Mouse (Mus musculus): ENCODE data around the gene Eif4enif1. TPM values are rescaled to one million over a fixed set of nuclear protein-coding genes. Genes with fewer than 3 reads are reported as not detected.

The Eif4enif1 gene
- polyA plus RNA-seq, 1 experiment from 2014 or later = 55.3 TPM

GRCm38 (mm10) chr11:3242395-3242794 is 40.2 kb downstream of the Eif4enif1 start:
- no peak overlapping the region for H3K9ac ChIP-seq
- H3K36me3 ChIP-seq = peaks cover 97% of the 10 kb centered on the region
- no peak overlapping the region for H3K4me3 ChIP-seq (replicated peaks)
- no peaks in the 10 kb centered on the region for H3K4me1 ChIP-seq
- H3K4me2 ChIP-seq = no peak overlapping the region
- no peak overlapping the region for H3K27ac ChIP-seq
- no peaks in the 10 kb centered on the region for H3K9me3 ChIP-seq (replicated peaks)
- no peaks in the 10 kb centered on the region for H3K27me3 ChIP-seq
- ATAC-seq (replicated peaks; ENCODE audit: low FRiP score) = no peak
- WGBS = 95% methylated on average over 7 of the region's 7 CpGs

- no peak for ATAC-seq (replicated peaks; ENCODE audit: low FRiP score)
- no peaks in the 10 kb centered on the region for H3K9me3 ChIP-seq (replicated peaks)
- H3K27me3 ChIP-seq = no peaks in the 10 kb centered on the region
- no peaks in the 10 kb centered on the region for H3K4me1 ChIP-seq
- H3K9ac ChIP-seq = no peak overlapping the region
- H3K4me2 ChIP-seq = no peak overlapping the region
- WGBS = 86% methylated on average over 4 of the region's 4 CpGs
- H3K27ac ChIP-seq = no peak overlapping the region
- peaks cover 97% of the 10 kb centered on the region for H3K36me3 ChIP-seq
- no peak overlapping the region for H3K4me3 ChIP-seq (replicated peaks)
Observed at GRCm38 (mm10) chr11:3243771-3244170, 41.6 kb downstream of the Eif4enif1 start.

GRCm38 (mm10) chr11:3247387-3247786 is 45.2 kb downstream of the Eif4enif1 start:
- Histone ChIP-seq H3K27ac (no peak overlapping the region), H3K9ac (no peak overlapping the region), H3K4me3 (replicated peaks) (no peak overlapping the region), H3K36me3 (peaks cover 98% of the 10 kb centered on the region), H3K4me2 (no peak overlapping the region), H3K9me3 (replicated peaks) (no peaks in the 10 kb centered on the region), H3K27me3 (no peaks in the 10 kb centered on the region), H3K4me1 (no peaks in the 10 kb centered on the region)
- WGBS = 95% methylated on average over 2 of the region's 2 CpGs
- ATAC-seq (replicated peaks; ENCODE audit: low FRiP score) = no peak

GRCm38 (mm10) chr11:3259537-3259936 is 57.3 kb downstream of the Eif4enif1 start:
- Histone ChIP-seq H3K4me3 (replicated peaks) (no peak overlapping the region), H3K4me2 (no peak overlapping the region), H3K4me1 (peaks cover 7% of the 10 kb centered on the region), H3K27me3 (no peaks in the 10 kb centered on the region), H3K9ac (no peak overlapping the region), H3K36me3 (peaks cover 93% of the 10 kb centered on the region), H3K27ac (no peak overlapping the region), H3K9me3 (replicated peaks) (no peaks in the 10 kb centered on the region)
- 89% methylated on average over 1 of the region's 1 CpGs for WGBS
- no peak for ATAC-seq (replicated peaks; ENCODE audit: low FRiP score)

GRCm38 (mm10) chr11:3265291-3266078 is 63.3 kb downstream of the Eif4enif1 start:
- Histone ChIP-seq H3K9me3 (replicated peaks) (no peaks in the 10 kb centered on the region), H3K4me2 (peak overlapping the region; percentile 58), H3K4me3 (replicated peaks) (peak overlapping the region; percentile 76), H3K36me3 (peaks cover 38% of the 10 kb centered on the region), H3K4me1 (peaks cover 28% of the 10 kb centered on the region), H3K9ac (peak overlapping the region; percentile 97), H3K27ac (peak overlapping the region; percentile 94), H3K27me3 (no peaks in the 10 kb centered on the region)
- WGBS = 1% methylated on average over 26 of the region's 26 CpGs
- ATAC-seq (replicated peaks; ENCODE audit: low FRiP score) = peak; percentile 1; the same call in 1 of the 2 replicates

GRCm38 (mm10) chr11:3266079-3266685 is 64.0 kb downstream of the Eif4enif1 start, which contains the start of gene Drg1:
Gene Drg1 (minus strand): TSS chr11:3266415.
- ATAC-seq (replicated peaks; ENCODE audit: low FRiP score) = peak; percentile 99
- H3K4me1 ChIP-seq = peaks cover 28% of the 10 kb centered on the region
- peaks cover 31% of the 10 kb centered on the region for H3K36me3 ChIP-seq
- under 1% methylated on average over 72 of the region's 72 CpGs for WGBS
- H3K27ac ChIP-seq = peak within 1 kb of the TSS; percentile 94
- H3K9ac ChIP-seq = peak within 1 kb of the TSS; percentile 97
- peak within 1 kb of the TSS; percentile 58 for H3K4me2 ChIP-seq
- no peaks in the 10 kb centered on the region for H3K9me3 ChIP-seq (replicated peaks)
- no peaks in the 10 kb centered on the region for H3K27me3 ChIP-seq
- H3K4me3 ChIP-seq (replicated peaks) = peak within 1 kb of the TSS; percentile 76

- Histone ChIP-seq H3K36me3 (peaks cover 21% of the 10 kb centered on the region), H3K9me3 (replicated peaks) (no peaks in the 10 kb centered on the region), H3K27ac (peak overlapping the region; percentile 94; the same call in 1 of the 2 replicates), H3K4me2 (peak overlapping the region; percentile 58), H3K4me3 (replicated peaks) (peak overlapping the region; percentile 76), H3K4me1 (peaks cover 28% of the 10 kb centered on the region), H3K27me3 (no peaks in the 10 kb centered on the region), H3K9ac (peak overlapping the region; percentile 64)
- ATAC-seq (replicated peaks; ENCODE audit: low FRiP score) = no peak
- WGBS = 59% methylated on average over 7 of the region's 7 CpGs
Observed at GRCm38 (mm10) chr11:3267133-3267532, 64.9 kb downstream of the Eif4enif1 start.

- no peak overlapping the region for H3K4me2 ChIP-seq
- H3K9ac ChIP-seq = no peak overlapping the region
- no peak for ATAC-seq (replicated peaks; ENCODE audit: low FRiP score)
- no peaks in the 10 kb centered on the region for H3K27me3 ChIP-seq
- H3K36me3 ChIP-seq = 0 out of 2 replicates have a peak, but pooled peaks cover 1% of the 10 kb centered on the region
- peaks cover 24% of the 10 kb centered on the region for H3K4me1 ChIP-seq
- no peak overlapping the region for H3K4me3 ChIP-seq (replicated peaks)
- H3K9me3 ChIP-seq (replicated peaks) = no peaks in the 10 kb centered on the region
- H3K27ac ChIP-seq = peak overlapping the region; percentile 52
- 22% methylated on average over 4 of the region's 4 CpGs for WGBS
Observed at GRCm38 (mm10) chr11:3269241-3269640, 67.0 kb downstream of the Eif4enif1 start.

GRCm38 (mm10) chr11:3278351-3278750 is 76.2 kb downstream of the Eif4enif1 start:
- H3K4me2 ChIP-seq = no peak overlapping the region
- no peak overlapping the region for H3K9ac ChIP-seq
- ATAC-seq (replicated peaks; ENCODE audit: low FRiP score) = no peak
- peaks cover 4% of the 10 kb centered on the region; the same call in 1 of the 2 replicates for H3K9me3 ChIP-seq (replicated peaks)
- 46% methylated on average over 5 of the region's 5 CpGs for WGBS
- H3K4me3 ChIP-seq (replicated peaks) = no peak overlapping the region
- H3K27me3 ChIP-seq = no peaks in the 10 kb centered on the region
- no peaks in the 10 kb centered on the region for H3K36me3 ChIP-seq
- no peaks in the 10 kb centered on the region for H3K4me1 ChIP-seq
- H3K27ac ChIP-seq = no peak overlapping the region

GRCm38 (mm10) chr11:3279729-3280128 is 77.5 kb downstream of the Eif4enif1 start:
- WGBS = 77% methylated on average over 2 of the region's 2 CpGs
- no peak for ATAC-seq (replicated peaks; ENCODE audit: low FRiP score)
- Histone ChIP-seq H3K27me3 (no peaks in the 10 kb centered on the region), H3K9me3 (replicated peaks) (peaks cover 4% of the 10 kb centered on the region; the same call in 1 of the 2 replicates), H3K4me1 (no peaks in the 10 kb centered on the region), H3K27ac (no peak overlapping the region), H3K9ac (no peak overlapping the region), H3K4me3 (replicated peaks) (no peak overlapping the region), H3K4me2 (no peak overlapping the region), H3K36me3 (no peaks in the 10 kb centered on the region)

- Histone ChIP-seq H3K4me1 (peaks cover 9% of the 10 kb centered on the region), H3K9me3 (replicated peaks) (peaks cover 4% of the 10 kb centered on the region; the same call in 1 of the 2 replicates), H3K4me3 (replicated peaks) (no peak overlapping the region), H3K27me3 (no peaks in the 10 kb centered on the region), H3K36me3 (no peaks in the 10 kb centered on the region), H3K9ac (no peak overlapping the region), H3K27ac (no peak overlapping the region), H3K4me2 (no peak overlapping the region)
- 69% methylated on average over 6 of the region's 6 CpGs for WGBS
- ATAC-seq (replicated peaks; ENCODE audit: low FRiP score) = no peak
Observed at GRCm38 (mm10) chr11:3282887-3283286, 80.7 kb downstream of the Eif4enif1 start.

GRCm38 (mm10) chr11:3283645-3284044 is 81.5 kb downstream of the Eif4enif1 start:
- H3K4me1 ChIP-seq = peaks cover 16% of the 10 kb centered on the region
- H3K27me3 ChIP-seq = no peaks in the 10 kb centered on the region
- no peak overlapping the region for H3K9ac ChIP-seq
- no peak overlapping the region for H3K4me2 ChIP-seq
- peaks cover 4% of the 10 kb centered on the region; the same call in 1 of the 2 replicates for H3K9me3 ChIP-seq (replicated peaks)
- no peak overlapping the region for H3K27ac ChIP-seq
- no peaks in the 10 kb centered on the region for H3K36me3 ChIP-seq
- no peak overlapping the region for H3K4me3 ChIP-seq (replicated peaks)
- no peak for ATAC-seq (replicated peaks; ENCODE audit: low FRiP score)
- WGBS = 94% methylated on average over 6 of the region's 6 CpGs

All from kidney, embryonic 15.5 days (tissue).